Mouse (Mus musculus) limb, embryonic 11.5 days (tissue): ENCODE results near the gene Gm5901. TPM values are rescaled to one million over a fixed set of nuclear protein-coding genes. Genes with fewer than 3 reads are reported as not detected.
"Not testable (repeated sequence)": the region's sequence is repeated elsewhere in the genome, so short reads cannot be mapped to it uniquely, and the experiment has no call there.

Experiments
- ATAC-seq: fragments of 200-750 bp; cut with Nextera tagmentation; 2 replicates; pipeline ENCODE4 v1.8.0; 2017; ENCODE audit warnings: low read depth; ENCODE audit not compliant: insufficient number of reproducible peaks, low FRiP score, low TSS enrichment
- DNase-seq: peaks from one replicate; pipeline ENCODE4 v3.0.0-alpha.2; 2015; ENCODE audit warnings: low spot score
- H3K27ac ChIP-seq: fragments of 300-500 bp; sonication (generic); replicated peaks from 2 replicates; pipeline ENCODE4 v1.5.1; 2014; ENCODE audit warnings: low read depth, mild to moderate bottlenecking, low read length
- H3K27me3 ChIP-seq: fragments of 300-500 bp; sonication (generic); 2 replicates; pipeline ENCODE4 v1.6.1; 2014; ENCODE audit warnings: mild to moderate bottlenecking, low read length, mixed read lengths; ENCODE audit not compliant: control insufficient read depth, insufficient read depth
- H3K36me3 ChIP-seq: fragments of 300-500 bp; sonication (generic); 2 replicates; pipeline ENCODE4 v1.6.1; 2014; ENCODE audit warnings: mild to moderate bottlenecking, low read length, moderate library complexity, mixed read lengths; ENCODE audit not compliant: control insufficient read depth, insufficient read depth
- H3K4me1 ChIP-seq: fragments of 300-500 bp; sonication (generic); 2 replicates; pipeline ENCODE4 v1.6.1; 2014; ENCODE audit warnings: low read length, mixed read lengths; ENCODE audit not compliant: control insufficient read depth, insufficient read depth
- H3K4me2 ChIP-seq: fragments of 300-500 bp; sonication (generic); 2 replicates; pipeline ENCODE4 v1.6.1; 2014; ENCODE audit warnings: low read depth, mild to moderate bottlenecking, moderate library complexity; ENCODE audit not compliant: severe bottlenecking
- H3K4me3 ChIP-seq: fragments of 300-500 bp; sonication (generic); 2 replicates; pipeline ENCODE4 v1.5.1; 2014; ENCODE audit warnings: low read depth, low read length
- H3K9ac ChIP-seq: fragments of 300-500 bp; sonication (generic); 2 replicates; pipeline ENCODE4 v1.6.1; 2014; ENCODE audit warnings: mild to moderate bottlenecking, low read length
- H3K9me3 ChIP-seq: fragments of 300-500 bp; sonication (generic); 2 replicates; pipeline ENCODE4 v1.6.1; 2016; ENCODE audit warnings: low read length; ENCODE audit not compliant: control insufficient read depth
- WGBS: fragments of 180-500 bp; shearing (Covaris S2); extraction: QIAGEN DNeasy Blood & Tissue Kit; methylation state at CpG from one replicate; pipeline ENCODE4 v1.1.7; 2014; 5-methylcytosine and 5-hydroxymethylcytosine counted together
- polyA plus RNA-seq: library from polyadenylated mRNA; unstranded; fragments of >200 nt; fragmentation: Nextera tagmentation; extraction: Ambion mirVana; gene quantifications from 2 replicates; pipeline ENCODE4 v1.2.1, GENCODE M21; 2014

Gm5901 gene
- polyA plus RNA-seq, 1 experiment from 2014 or later: not detected

DNA sequence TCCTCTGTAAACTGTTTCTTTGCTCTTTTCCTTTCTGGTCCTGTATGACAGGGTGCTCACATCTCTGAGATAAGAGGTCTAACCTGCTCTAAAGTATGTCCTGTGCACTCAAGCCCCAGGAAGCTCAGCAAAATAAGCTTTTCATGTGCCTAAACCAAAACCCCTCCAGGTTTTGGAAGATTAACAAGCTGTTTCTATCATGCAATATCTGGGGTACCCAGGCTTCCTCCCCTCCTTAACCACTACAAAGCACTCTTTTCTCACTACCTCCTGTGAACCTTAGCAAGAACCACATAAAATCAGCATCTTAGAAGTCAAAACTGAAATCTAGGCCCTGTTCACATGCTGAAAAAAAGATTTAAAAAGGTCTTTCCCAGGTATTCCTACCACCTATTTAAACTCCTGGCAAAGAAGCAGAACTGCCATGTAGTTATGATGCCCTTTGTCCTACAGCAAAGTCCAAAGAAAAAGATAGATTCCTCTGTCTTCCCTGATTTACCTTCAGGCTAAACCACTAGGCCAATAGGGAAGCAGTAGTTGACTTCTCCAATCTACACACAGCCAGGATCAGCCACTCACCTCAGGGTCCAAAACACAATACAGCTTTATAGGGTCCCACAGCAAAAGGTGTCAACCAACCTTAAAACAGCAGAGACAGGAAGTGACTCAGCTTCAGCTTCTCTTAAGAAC, 20.4 kb downstream of the Gm5901 start:
- H3K9ac ChIP-seq: no peak overlapping the region
- no peaks in the 10 kb centered on the region for H3K9me3 ChIP-seq
- no peaks in the 10 kb centered on the region for H3K4me1 ChIP-seq
- no peaks in the 10 kb centered on the region for H3K27me3 ChIP-seq
- H3K4me2 ChIP-seq: no peak overlapping the region
- H3K27ac ChIP-seq: no peak overlapping the region
- no peak for ATAC-seq
- H3K4me3 ChIP-seq: no peak overlapping the region
- no peaks in the 10 kb centered on the region for H3K36me3 ChIP-seq
- no peak for DNase-seq

DNA sequence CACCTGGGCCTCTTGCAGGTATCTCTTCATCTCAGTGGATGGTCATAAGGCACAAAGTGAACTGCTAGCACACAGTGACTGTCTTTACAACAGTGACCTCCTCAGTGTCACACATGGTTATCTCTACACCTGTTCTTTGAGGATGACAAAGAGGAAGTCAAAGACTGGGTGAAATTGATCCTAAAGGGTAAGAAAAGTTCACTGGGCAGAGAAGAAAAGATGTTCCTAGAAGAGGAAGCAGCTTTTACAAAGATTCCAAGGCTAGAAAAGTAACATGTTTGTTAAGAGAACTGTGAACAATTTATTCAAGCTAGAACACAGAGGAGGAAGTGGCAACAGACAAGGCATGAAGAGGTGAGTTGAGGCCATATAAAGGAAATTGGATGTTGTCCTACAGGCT, 21.3 kb downstream of the Gm5901 start:
- no peak overlapping the region for H3K9ac ChIP-seq
- ATAC-seq: no peak
- H3K27ac ChIP-seq: no peak overlapping the region

DNA sequence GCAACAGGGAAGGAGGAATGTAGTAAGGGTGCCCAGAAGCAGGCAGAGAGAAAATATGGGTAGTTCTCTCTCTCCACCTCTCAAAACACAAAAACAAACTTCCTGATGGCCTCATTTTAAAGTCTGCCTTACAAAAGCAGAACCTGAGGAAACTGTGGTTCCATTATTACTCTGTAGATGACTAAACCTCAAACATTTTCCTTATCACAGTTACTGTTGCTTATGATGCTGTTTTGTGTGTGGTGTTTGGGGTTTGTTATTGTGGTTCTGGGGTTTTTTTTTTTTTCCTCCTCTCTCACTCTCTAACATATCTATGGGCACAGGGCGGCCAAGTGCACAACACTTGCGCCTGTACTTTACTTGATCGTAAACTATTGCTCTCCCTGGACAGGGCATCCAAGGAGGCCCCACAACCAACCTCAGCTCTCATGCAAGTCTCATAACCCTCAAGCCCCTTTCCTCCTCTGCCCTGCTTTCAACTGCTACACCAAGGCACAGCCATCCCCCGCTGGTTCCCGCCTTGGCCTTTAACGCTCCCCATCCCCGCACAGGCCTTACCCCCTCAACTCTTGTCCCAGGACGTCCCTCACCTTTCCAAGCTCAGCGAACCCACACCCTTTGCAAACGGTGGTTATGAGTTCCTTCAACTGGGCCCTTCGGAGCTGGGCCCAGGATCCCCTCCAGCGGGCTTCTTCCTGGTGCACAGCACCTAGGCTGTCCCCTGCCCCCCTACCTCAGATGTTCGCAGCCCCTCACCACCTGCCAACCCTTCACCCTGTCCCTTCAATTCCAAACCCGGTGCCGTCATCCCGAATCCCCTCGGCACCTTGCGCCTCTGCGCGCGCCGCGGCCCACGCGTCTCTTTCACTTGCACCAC, 24.5 kb downstream of the Gm5901 start:
- WGBS: 1% methylated on average over 25 of the region's 25 CpGs
- ATAC-seq: peak; percentile 55

More for the DNA sequence above, 21.3 kb downstream of the Gm5901 start:
- Histone ChIP-seq H3K36me3 (no peaks in the 10 kb centered on the region), H3K4me2 (no peak overlapping the region), H3K4me3 (no peak overlapping the region), H3K9me3 (no peaks in the 10 kb centered on the region), H3K4me1 (no peaks in the 10 kb centered on the region), H3K27me3 (no peaks in the 10 kb centered on the region)
- DNase-seq: no peak

DNA sequence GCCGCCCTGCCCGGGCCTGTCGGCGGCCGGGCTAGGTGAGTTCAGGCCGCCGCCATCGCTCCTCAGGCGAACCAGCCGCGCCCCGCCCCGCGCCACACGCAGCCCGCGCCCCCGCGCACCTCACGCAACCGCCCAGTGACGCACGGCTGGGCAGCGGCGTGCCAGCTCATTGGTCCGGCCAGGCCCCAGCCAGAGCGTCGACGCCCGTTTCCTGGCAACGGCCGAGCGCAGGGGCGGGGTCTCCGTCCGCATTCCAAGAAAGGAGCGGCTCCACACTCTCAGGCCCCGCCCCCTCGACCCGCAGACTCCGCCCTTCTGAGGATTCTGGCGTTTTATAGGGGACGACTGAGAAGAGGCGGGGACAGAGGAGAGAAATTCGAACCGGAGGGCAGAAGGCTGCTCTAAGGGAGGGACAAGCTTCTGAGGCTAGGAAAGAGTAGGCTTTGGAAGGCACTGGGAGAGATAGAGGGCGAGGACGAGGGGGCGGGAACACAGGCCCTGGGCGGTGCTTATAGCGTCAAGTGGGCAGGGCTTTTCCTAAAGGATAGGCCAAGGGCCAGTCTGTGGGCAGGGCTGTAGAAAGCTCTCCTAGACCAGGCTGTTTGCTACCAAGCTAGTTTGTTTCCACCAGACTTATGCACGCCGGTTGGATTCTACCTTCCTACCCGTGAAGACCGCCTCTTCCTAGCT, 25.2 kb downstream of the Gm5901 start, which contains the start of gene Fam160a2:
Gene Fam160a2, minus strand, starts transcription at position 120 of the 690 bp plus-strand sequence.
- H3K4me2 ChIP-seq: peak within 1 kb of the TSS; percentile 72
- H3K4me3 ChIP-seq: peak within 1 kb of the TSS; percentile 81
- H3K36me3 ChIP-seq: no peaks in the 10 kb centered on the region
- H3K27me3 ChIP-seq: no peaks in the 10 kb centered on the region
- no peaks in the 10 kb centered on the region for H3K9me3 ChIP-seq
- DNase-seq: peak; percentile 100
- H3K27ac ChIP-seq: no peak within 1 kb of the TSS
- no peaks in the 10 kb centered on the region for H3K4me1 ChIP-seq
- ATAC-seq: peak; percentile 99
- under 1% methylated on average over 50 of the region's 55 CpGs for WGBS
- H3K9ac ChIP-seq: peak within 1 kb of the TSS; percentile 78

More for the DNA sequence above, 24.5 kb downstream of the Gm5901 start:
- Histone ChIP-seq H3K27me3 (no peaks in the 10 kb centered on the region), H3K36me3 (no peaks in the 10 kb centered on the region), H3K9me3 (no peaks in the 10 kb centered on the region), H3K27ac (no peak overlapping the region), H3K4me2 (peak overlapping the region; percentile 72), H3K9ac (peak overlapping the region; percentile 78), H3K4me3 (peak overlapping the region; percentile 81), H3K4me1 (no peaks in the 10 kb centered on the region)
- no peak for DNase-seq

DNA sequence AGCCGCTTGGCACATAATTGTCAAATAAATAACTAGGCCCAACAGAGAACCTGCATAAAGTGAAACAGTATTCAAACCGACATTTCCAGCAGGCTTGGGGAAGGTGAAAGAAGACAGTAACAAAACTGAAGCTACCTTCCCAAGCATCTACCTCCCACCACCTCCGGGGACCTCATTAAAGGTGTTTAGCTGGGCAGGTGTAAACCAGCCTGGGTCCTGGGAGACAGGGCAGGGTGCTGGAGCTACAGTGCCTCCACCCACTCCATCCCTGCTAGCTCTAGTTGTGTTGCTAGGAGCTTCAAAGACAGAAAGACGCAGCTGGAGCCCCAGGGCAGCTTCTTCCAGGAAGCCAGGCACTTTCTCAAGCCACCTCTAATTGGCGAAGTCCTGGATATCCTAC, 29.4 kb downstream of the Gm5901 start, which contains the start of gene Cnga4:
Gene Cnga4, plus strand, starts transcription at position 301 of the 400 bp plus-strand sequence.
- H3K27me3 ChIP-seq: no peaks in the 10 kb centered on the region
- H3K36me3 ChIP-seq: no peaks in the 10 kb centered on the region
- ATAC-seq (no peak), DNase-seq (no peak)
- no peak within 1 kb of the TSS for H3K4me2 ChIP-seq
- WGBS: 56% methylated on average over 5 of the region's 5 CpGs
- no peak within 1 kb of the TSS for H3K9ac ChIP-seq
- H3K27ac ChIP-seq: no peak within 1 kb of the TSS
- H3K9me3 ChIP-seq: no peaks in the 10 kb centered on the region
- H3K4me3 ChIP-seq: no peak within 1 kb of the TSS
- no peaks in the 10 kb centered on the region for H3K4me1 ChIP-seq

DNA sequence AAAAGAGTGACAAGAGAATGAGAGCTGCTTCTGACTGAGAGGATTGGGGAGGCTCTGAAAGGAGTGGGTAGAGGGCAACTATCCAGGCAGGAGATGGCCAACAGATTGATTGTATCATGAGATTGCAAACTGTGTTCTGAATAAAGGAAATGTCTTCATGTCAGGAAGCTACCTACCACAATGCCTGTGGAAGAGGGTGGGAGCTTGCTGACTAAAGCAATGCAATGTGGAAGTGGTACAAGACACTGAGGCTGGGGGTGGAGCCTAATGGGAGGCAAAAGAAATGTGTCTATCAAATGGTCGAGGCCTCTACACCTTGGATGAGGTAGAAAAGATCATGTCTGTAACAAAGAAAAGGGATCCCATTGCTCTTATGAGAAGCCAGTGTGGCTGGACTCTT, 31.5 kb downstream of the Gm5901 start:
- Histone ChIP-seq H3K9me3 (no peaks in the 10 kb centered on the region), H3K36me3 (no peaks in the 10 kb centered on the region), H3K4me1 (no peaks in the 10 kb centered on the region), H3K9ac (no peak overlapping the region), H3K4me3 (no peak overlapping the region), H3K4me2 (no peak overlapping the region), H3K27ac (no peak overlapping the region), H3K27me3 (no peaks in the 10 kb centered on the region)
- ATAC-seq (no peak), DNase-seq (no peak)
- WGBS: 88% methylated on average over 1 of the region's 1 CpGs

DNA sequence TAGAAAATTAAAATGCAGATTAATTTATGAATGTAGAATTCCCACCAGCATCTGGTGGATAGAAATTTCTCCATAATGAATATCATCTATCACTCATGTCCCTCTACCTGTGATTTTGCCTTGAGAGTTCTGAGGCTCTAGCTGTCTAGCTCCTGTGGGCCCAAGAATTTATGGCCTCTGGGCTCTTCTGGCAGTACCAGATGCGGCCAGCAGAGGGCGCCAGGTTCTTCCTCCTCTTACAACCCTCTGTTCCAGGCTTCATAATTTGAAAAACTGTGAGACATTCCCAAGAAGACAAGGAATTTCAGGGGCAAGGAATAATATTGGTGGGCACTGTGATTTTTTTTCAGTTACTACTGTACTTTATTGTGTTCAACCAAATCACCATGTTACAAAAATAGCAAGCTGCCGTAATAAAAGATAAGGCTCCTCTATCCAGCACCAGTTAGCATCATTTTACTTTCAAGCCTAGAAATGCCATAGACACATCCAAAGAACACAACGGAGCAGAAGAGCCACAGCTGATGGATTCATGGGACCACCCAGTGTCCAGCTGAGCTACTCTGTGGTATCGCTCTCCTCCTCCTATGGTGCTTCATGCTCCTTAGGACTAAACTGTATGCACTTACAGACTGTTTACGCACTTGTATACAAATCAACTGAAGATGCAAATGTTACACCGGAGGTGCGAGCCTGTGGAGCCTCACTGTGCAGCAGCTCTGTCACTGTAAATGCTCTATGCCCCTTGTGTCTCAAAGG, 37.2 kb downstream of the Gm5901 start:
- H3K9me3 ChIP-seq, H3K27me3 ChIP-seq, H3K4me2 ChIP-seq, ATAC-seq, H3K4me3 ChIP-seq, H3K4me1 ChIP-seq, H3K9ac ChIP-seq, H3K27ac ChIP-seq, H3K36me3 ChIP-seq: not testable (repeated sequence)
- WGBS: 61% methylated on average over 8 of the region's 8 CpGs
- peak; percentile 83 for DNase-seq

DNA sequence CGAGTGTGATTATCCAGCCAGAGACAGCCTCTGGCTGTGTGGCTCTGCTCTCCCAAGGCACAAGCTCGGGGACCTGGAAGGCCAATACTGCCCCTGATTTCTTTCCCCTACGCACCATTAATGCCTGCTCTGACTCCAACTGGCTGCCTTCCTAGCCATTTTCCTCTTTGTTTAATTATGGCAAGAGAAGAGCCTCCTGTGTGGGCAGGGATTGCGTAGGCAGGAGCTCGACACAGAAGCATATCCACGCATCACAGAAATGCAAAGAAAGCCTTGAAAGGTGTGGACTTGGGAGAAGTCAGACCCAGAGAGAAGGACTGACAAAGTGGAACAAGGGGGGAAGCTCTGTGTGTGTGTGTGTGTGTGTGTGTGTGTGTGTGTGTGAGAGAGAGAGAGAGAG, 39.5 kb downstream of the Gm5901 start:
- H3K36me3 ChIP-seq: no peaks in the 10 kb centered on the region
- no peaks in the 10 kb centered on the region for H3K27me3 ChIP-seq
- no peaks in the 10 kb centered on the region for H3K9me3 ChIP-seq
- no peaks in the 10 kb centered on the region for H3K4me1 ChIP-seq
- DNase-seq: no peak
- WGBS: 60% methylated on average over 6 of the region's 6 CpGs
- H3K4me2 ChIP-seq: no peak overlapping the region
- no peak overlapping the region for H3K27ac ChIP-seq
- no peak overlapping the region for H3K9ac ChIP-seq
- no peak for ATAC-seq
- H3K4me3 ChIP-seq: no peak overlapping the region
